Mouse (Mus musculus) gastrocnemius, postnatal 10 days (tissue): Measurements from ENCODE around the gene Prox1. TPM values are rescaled to one million over a fixed set of nuclear protein-coding genes. Genes with fewer than 3 reads are reported as not detected.

ENCODE experiments used
- DNase-seq: peaks from one replicate; pipeline ENCODE4 v3.0.0; 2021; ENCODE audit warnings: mixed read lengths
- total RNA-seq, 2 experiments: library from RNA; stranded (reverse); gene quantifications; 2 replicates each; pipeline ENCODE4 v1.2.3; 2021

The Prox1 gene
- total RNA-seq, 2 experiments from 2014 or later, result 7.3 to 10.1 TPM

GRCm38 (mm10) chr1:190079643-190080275 is 90.8 kb downstream of the Prox1 start:
- DNase-seq, result no peak

DNA sequence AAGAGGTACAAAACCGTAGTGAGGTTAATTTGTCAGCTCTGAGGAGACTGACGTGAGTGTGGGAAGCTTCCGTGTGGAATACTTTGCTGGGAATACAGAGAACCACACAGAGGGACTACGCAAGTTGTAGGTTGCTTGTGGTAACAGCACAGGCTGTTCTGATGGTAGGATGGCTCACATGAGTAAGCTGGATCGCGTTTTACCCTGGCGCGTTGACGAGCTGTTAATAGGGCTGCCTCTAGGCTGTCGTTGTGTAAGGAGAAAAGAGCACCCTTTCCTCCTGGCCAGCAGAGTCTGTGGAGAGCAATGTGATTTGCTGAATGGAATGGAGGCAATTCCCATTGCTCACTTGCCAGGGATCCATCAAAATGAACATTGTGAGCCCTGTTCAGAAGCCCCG is 93.9 kb downstream of the Prox1 start:
- DNase-seq, result no peak

Other genes with a start within 250 kb of the Prox1 start
- 100 to 1,000 TPM; 165 to 188 TPM for gene Smyd2, start 248.4 kb downstream of the Prox1 start, total RNA-seq